Mouse (Mus musculus): ENCODE data around the gene Rap2c. TPM values are rescaled to one million over a fixed set of nuclear protein-coding genes. Genes with fewer than 3 reads are reported as not detected.

Rap2c gene
- polyA plus RNA-seq, 1 experiment: 23.3 TPM

GRCm38 (mm10) chrX:50972145-50972544 lies 45.7 kb downstream of the Rap2c start:
- no peak for DNase-seq (ENCODE audit: extremely low spot score in 1 of 2, low spot score in 1 of 2)

GRCm38 (mm10) chrX:50969907-50970306 lies 47.9 kb downstream of the Rap2c start:
- no peak for DNase-seq (ENCODE audit: extremely low spot score in 1 of 2, low spot score in 1 of 2)

- no peak for DNase-seq (ENCODE audit: extremely low spot score in 1 of 2, low spot score in 1 of 2)
Observed at GRCm38 (mm10) chrX:50968157-50968932, 49.5 kb downstream of the Rap2c start.

GRCm38 (mm10) chrX:50965157-50965556 lies 52.7 kb downstream of the Rap2c start:
- DNase-seq (ENCODE audit: extremely low spot score in 1 of 2, low spot score in 1 of 2): no peak

GRCm38 (mm10) chrX:50962955-50963354 lies 54.9 kb downstream of the Rap2c start:
- DNase-seq (ENCODE audit: extremely low spot score in 1 of 2, low spot score in 1 of 2): no peak

Other genes starting within 250 kb of the Rap2c start
- gene Stk26, start 177.0 kb downstream of the Rap2c start, polyA plus RNA-seq (2012; rRNA removed): 4.6 TPM in 2 replicates
- gene Frmd7, start 75.3 kb downstream of the Rap2c start, polyA plus RNA-seq (2012; rRNA removed): 74.5 and 77.1 TPM in 2 replicates
- gene Mbnl3, start 188.5 kb upstream of the Rap2c start, polyA plus RNA-seq (2012; rRNA removed): 0.18 and 0.40 TPM in 2 replicates

Data from frontal cortex, adult 2 months (tissue).